Mouse (Mus musculus) CD4-positive, CD25-positive, alpha-beta regulatory T cell, adult 9 weeks (primary cell): ENCODE data around the gene Inf2. TPM values are rescaled to one million over a fixed set of nuclear protein-coding genes. Genes with fewer than 3 reads are reported as not detected.

Experiments used
- polyA plus RNA-seq: library from polyadenylated mRNA; unstranded; fragments of 100-300 nt; shearing (Covaris generic); gene quantifications from one replicate; pipeline ENCODE4 v1.2.1, GENCODE M21; 2017

Inf2 gene
- 14.0 TPM for polyA plus RNA-seq

DNA sequence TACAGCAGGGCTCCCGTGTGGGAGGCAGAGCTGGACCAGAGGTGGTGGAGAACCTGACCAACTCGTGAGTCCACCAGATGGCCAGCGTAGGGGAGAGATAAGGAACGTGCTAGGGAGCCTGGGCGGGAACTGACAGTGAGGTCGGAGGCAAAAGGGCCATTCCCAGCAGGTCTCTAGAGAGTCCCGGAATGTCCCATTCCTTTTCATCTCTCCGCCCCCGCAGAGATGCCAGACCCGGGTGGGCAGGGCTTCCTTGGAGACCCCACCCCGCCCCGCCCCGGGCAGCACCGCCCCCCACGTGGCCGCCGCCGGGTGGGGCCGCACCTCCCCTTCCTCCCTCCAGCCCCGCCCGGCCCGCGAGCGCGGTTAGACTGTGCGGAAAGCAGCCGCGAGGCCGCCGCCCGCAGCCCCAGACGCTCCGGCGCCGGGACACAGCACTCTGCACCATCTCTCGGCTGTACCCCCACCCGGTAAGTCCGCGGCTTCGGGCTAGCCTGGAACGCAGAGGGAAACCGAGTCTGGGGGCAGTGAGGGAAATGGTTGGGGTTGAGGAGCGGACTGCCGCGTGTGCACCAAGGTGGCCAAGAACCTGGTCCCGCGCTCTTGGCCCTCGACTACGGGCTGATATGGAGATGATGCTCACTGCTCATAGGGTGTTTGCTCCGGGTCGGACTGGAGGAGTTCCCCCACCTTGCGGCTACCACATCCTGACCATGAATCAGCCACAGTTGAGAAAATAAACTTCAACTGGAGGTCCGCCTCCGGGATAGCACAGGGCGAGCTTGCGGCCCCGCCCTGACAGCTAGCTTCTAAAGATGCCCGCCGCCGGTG lies at the start of gene Inf2:
Gene Inf2 (plus strand): TSS at position 359 of the 831 bp plus-strand sequence.

DNA sequence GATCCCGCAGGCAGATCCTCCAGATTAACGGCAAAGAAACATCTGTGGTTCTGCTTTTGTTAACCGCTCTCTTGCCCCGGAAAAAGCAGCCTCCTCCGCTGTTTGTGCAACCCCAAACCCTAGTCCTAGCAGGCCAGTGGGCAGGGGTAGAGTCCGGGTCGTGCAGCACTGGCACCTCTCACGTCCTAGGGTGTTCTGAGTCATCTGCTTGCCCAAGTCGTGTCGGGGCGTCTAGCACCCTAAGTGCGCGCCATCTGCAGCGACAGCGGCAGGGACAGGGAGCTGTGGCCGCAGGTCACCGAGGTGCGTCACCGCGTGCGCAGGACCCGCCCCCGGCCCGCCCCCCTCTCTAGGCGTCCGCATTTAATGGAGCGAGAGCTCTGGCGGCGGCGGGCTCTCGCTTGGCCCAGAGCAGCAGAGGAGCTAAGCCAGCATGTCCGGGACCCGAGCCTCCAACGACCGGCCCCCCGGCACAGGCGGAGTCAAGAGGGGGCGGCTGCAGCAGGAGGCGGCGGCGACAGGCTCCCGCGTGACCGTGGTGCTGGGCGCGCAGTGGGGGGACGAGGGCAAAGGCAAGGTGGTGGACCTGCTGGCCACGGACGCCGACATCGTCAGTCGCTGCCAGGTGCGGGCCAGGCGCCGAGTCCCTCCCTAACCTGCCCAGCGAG lies 31.2 kb downstream of the Inf2 start, which contains the start of gene Adssl1:
Gene Adssl1 (plus strand): TSS at position 360 of the 668 bp plus-strand sequence.

DNA sequence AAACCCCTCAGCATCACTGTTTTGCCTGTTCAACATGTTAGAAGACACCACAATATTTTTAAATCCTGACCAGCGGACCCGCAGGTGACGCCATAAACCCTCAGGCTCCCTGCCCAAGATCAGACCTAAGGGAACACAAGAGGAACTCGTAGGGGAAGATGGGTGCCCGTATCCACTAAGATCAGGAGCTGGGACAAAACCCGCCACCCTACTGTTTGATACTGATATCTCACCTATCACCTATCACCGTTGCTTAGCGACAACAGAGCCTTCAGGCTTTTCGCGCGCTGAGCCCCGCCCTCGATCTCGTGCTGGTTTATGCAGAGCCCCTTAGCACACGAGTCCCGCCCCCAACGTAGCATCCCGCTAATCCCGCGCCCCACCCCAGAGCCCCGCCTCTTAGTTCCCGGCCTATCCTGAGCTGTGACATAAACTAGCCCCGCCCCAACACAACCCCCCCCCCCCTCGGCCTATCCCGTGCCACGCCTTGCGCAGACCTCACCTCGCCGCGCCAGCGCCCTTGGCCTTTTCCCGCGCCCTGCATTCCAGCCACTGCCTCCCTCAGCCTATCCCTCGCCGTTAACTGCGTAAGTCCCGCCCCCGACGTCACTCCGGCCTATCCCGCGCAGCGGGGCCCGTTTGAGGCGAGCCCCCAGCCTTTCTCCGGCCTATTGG lies 55.7 kb downstream of the Inf2 start, which contains the start of gene Siva1:
Gene Siva1 (plus strand): TSS at position 500 of the 675 bp plus-strand sequence.

Other genes with a start within 250 kb of the Inf2 start
- gene A530016L24Rik, start 99.3 kb upstream of the Inf2 start, polyA plus RNA-seq, result not detected
- gene Tmem179, start 72.0 kb upstream of the Inf2 start, polyA plus RNA-seq, result not detected
- gene Adssl1, start 31.3 kb downstream of the Inf2 start, polyA plus RNA-seq, result 2.9 TPM
- 43.4 TPM for gene Siva1, start 55.9 kb downstream of the Inf2 start, polyA plus RNA-seq
- 7.5 TPM for gene Akt1, start 86.1 kb downstream of the Inf2 start, polyA plus RNA-seq
- gene Zbtb42, start 90.0 kb downstream of the Inf2 start, polyA plus RNA-seq, result 1.3 TPM
- 2.7 TPM for gene Cep170b, start 131.7 kb downstream of the Inf2 start, polyA plus RNA-seq
- 2.5 TPM for gene Pld4, start 171.9 kb downstream of the Inf2 start, polyA plus RNA-seq
- not detected for gene Ahnak2, start 213.9 kb downstream of the Inf2 start, polyA plus RNA-seq
- not detected for gene Clba1, start 220.2 kb downstream of the Inf2 start, polyA plus RNA-seq
- gene Cdca4, start 240.6 kb downstream of the Inf2 start, polyA plus RNA-seq, result 94.4 TPM